Mouse (Mus musculus) erythroblast, embryonic 14.5 days (primary cell): ENCODE data around the gene Fam169b. TPM values are rescaled to one million over a fixed set of nuclear protein-coding genes. Genes with fewer than 3 reads are reported as not detected.

Experiments used
- H3K27me3 ChIP-seq: 2 replicates; pipeline ENCODE4 v1.6.1; 2012; ENCODE audit warnings: inconsistent platforms; ENCODE audit not compliant: control insufficient read depth
- H3K36me3 ChIP-seq: 2 replicates; pipeline ENCODE4 v1.6.1; 2012; ENCODE audit warnings: mild to moderate bottlenecking, inconsistent platforms; ENCODE audit not compliant: control insufficient read depth
- H3K4me1 ChIP-seq: 2 replicates; pipeline ENCODE4 v1.6.1; 2012; ENCODE audit warnings: inconsistent platforms; ENCODE audit not compliant: control insufficient read depth
- H3K4me3 ChIP-seq: replicated peaks from 2 replicates; pipeline ENCODE3; 2012; ENCODE audit warnings: moderate library complexity, mild to moderate bottlenecking, inconsistent platforms
- H3K9me3 ChIP-seq: 2 replicates; pipeline ENCODE4 v1.6.1; 2012; ENCODE audit warnings: low read length, inconsistent platforms, mixed read lengths; ENCODE audit not compliant: control insufficient read depth
- GATA1 ChIP-seq: IDR thresholded peaks from 2 replicates; pipeline ENCODE4 v1.6.1; 2012; ENCODE audit warnings: low read length, inconsistent platforms, mixed read lengths
- TAL1 ChIP-seq: IDR thresholded peaks from 3 replicates; pipeline ENCODE4 v1.6.1; 2012; ENCODE audit warnings: low read length, inconsistent platforms, mixed read lengths
- polyA plus RNA-seq: library from polyadenylated mRNA; stranded (reverse); fragments of >175 nt; gene quantifications from 2 replicates; pipeline ENCODE4 v1.2.3, GENCODE M21; 2012

Fam169b gene
- polyA plus RNA-seq, 1 experiment: not detected

DNA sequence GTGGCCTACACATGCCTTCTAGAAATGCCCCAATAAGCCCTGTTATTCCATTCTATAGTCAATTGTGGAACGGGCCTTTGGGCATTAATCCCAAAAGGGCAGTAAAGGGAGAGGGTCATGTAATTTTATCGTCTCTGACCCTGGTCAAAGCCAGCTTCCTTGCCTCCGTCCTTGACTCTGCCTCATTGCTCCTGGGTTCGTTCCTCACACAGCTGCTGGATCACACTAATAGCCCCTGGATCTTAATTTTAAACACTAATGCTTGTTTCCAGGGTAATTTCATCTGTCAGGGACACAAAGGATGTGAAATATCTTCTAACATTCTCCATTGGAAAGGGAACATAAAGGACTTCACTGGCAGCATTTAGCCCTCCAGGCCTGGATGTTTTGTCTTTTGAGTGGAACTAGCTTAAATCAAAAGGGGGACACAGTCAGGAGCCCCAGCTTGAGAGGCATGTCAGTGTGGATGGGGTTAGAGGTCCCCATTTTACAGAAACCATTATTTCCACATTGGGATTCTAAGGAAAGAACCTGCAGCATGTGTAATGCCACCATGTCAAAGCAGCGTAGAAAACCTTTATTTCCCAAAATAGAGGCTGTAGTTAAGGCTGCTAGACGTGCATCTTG is 122.2 kb downstream of the Fam169b start:
- 0 out of 2 replicates have a peak, but pooled peaks cover 3% of the 10 kb centered on the region for H3K9me3 ChIP-seq
- TF ChIP-seq GATA1 (no peak), TAL1 (no peak)

GRCm38 (mm10) chr7:68400516-68400915 is 126.9 kb downstream of the Fam169b start:
- Histone ChIP-seq H3K27me3 (no peaks in the 10 kb centered on the region), H3K9me3 (no peaks in the 10 kb centered on the region), H3K4me1 (no peaks in the 10 kb centered on the region), H3K4me3 (no peak overlapping the region), H3K36me3 (no peaks in the 10 kb centered on the region)
- TF ChIP-seq TAL1: no peak
- no peak for TF ChIP-seq GATA1

More for the DNA sequence above, 122.2 kb downstream of the Fam169b start:
- Histone ChIP-seq H3K27me3 (no peaks in the 10 kb centered on the region), H3K4me3 (no peak overlapping the region), H3K36me3 (no peaks in the 10 kb centered on the region), H3K4me1 (no peaks in the 10 kb centered on the region)

- TF ChIP-seq TAL1: no peak
- TF ChIP-seq GATA1: no peak
- Histone ChIP-seq H3K27me3 (no peaks in the 10 kb centered on the region), H3K4me3 (no peak overlapping the region), H3K4me1 (no peaks in the 10 kb centered on the region), H3K36me3 (no peaks in the 10 kb centered on the region), H3K9me3 (no peaks in the 10 kb centered on the region)
These were observed 135.0 kb downstream of the Fam169b start for GRCm38 (mm10) chr7:68408611-68409010.

Other genes with a start within 250 kb of the Fam169b start
- not detected in 2 replicates for gene Pgpep1l, start 9.6 kb upstream of the Fam169b start, polyA plus RNA-seq